Mouse (Mus musculus) cerebellum, postnatal 4 days (tissue): ENCODE measurements around the gene Ccser2.

Experiments
- DNase-seq, 2 experiments: peaks; one replicate each; pipeline ENCODE4 v3.0.0; 2022; ENCODE audit warnings: low spot score in 2 of 2, mixed read lengths in 1 of 2

The Ccser2 gene

GRCm38 (mm10) chr14:36870257-36870656, 98.3 kb downstream of the Ccser2 start:
- DNase-seq: peak in 1 of 2 experiments; percentile 43

- no peak for DNase-seq
These were observed 99.7 kb downstream of the Ccser2 start for GRCm38 (mm10) chr14:36868769-36869362.

GRCm38 (mm10) chr14:36866966-36867700, 101.4 kb downstream of the Ccser2 start:
- peak in 1 of 2 experiments; percentile 63 for DNase-seq

GRCm38 (mm10) chr14:36863877-36864489, 104.6 kb downstream of the Ccser2 start:
- DNase-seq: peak; percentile 88 to 96

GRCm38 (mm10) chr14:36862387-36862786, 106.2 kb downstream of the Ccser2 start:
- peak; percentile 38 to 73 for DNase-seq

- DNase-seq: no peak
These were observed 109.6 kb downstream of the Ccser2 start for GRCm38 (mm10) chr14:36858932-36859331.

- DNase-seq: no peak
These were observed 115.6 kb downstream of the Ccser2 start for GRCm38 (mm10) chr14:36852972-36853371.

GRCm38 (mm10) chr14:36848860-36849259, 119.7 kb downstream of the Ccser2 start:
- no peak for DNase-seq
